Mouse (Mus musculus) megakaryocyte, embryonic 14.5 days (primary cell): ENCODE data around the gene Ubr4.

ENCODE experiments used
- FLI1 ChIP-seq: IDR thresholded peaks from 2 replicates; pipeline ENCODE4 v1.6.1; 2012; ENCODE audit warnings: low read length, inconsistent platforms, mixed read lengths
- GATA1 ChIP-seq: IDR thresholded peaks from 3 replicates; pipeline ENCODE4 v1.6.1; 2012; ENCODE audit warnings: mixed read lengths, low read length, inconsistent platforms, borderline replicate concordance

GRCm38 (mm10) chr4:139319740-139320139, 32.7 kb upstream of the Ubr4 start:
- no peak for TF ChIP-seq GATA1
- TF ChIP-seq FLI1, result no peak
